Mouse (Mus musculus): ENCODE results near the gene Sema5b. TPM values are rescaled to one million over a fixed set of nuclear protein-coding genes. Genes with fewer than 3 reads are reported as not detected.

Sema5b gene
- total and polyA plus RNA-seq, 2 experiments from 2014 or later = 12.8 to 30.1 TPM

DNA sequence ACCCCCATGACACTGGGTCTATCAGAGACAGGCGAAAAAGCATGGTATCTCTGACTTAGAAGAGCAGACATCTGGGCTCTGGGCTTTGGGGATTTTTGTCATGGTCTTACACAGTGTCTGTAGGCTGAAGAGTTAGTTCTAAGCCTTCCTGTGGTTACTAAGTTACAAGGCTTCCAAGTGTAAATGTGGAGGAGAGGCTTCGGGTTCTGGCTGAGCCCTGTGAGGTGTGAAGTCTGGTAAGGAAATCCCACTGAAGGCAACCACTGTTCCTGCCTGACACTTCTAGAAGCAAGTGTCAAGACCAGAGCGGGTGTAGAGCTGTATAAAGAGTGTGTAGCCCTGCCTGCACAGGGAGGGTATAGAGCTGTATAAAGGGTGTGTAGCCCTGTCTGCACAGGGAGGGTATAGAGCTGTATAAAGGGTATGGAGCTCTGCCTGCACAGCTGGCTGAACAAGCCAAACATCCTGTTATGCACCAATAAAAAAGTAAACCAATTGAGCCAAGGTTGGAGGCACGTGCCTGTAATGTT lies 42.7 kb downstream of the Sema5b start:
- Histone ChIP-seq H3K27ac (ENCODE audit: low read depth, low read length) (no peak overlapping the region), H3K9me3 (ENCODE audit: low read length) (no peaks in the 10 kb centered on the region), H3K4me3 (ENCODE audit: low read depth, low read length) (no peak overlapping the region), H3K9ac (no peak overlapping the region), H3K4me1 (ENCODE audit: insufficient read depth) (peaks cover 23% of the 10 kb centered on the region), H3K36me3 (ENCODE audit: insufficient read depth) (no peaks in the 10 kb centered on the region), H3K4me2 (ENCODE audit: low read depth) (no peak overlapping the region), H3K27me3 (ENCODE audit: insufficient read depth, low read length) (no peaks in the 10 kb centered on the region)
- DNase-seq (no peak), ATAC-seq (no peak)
- WGBS = 71% methylated on average over 4 of the region's 4 CpGs
- TF ChIP-seq CTCF (IDR thresholded peaks at IDR 0.05; ENCODE audit: low read depth) = no peak

DNA sequence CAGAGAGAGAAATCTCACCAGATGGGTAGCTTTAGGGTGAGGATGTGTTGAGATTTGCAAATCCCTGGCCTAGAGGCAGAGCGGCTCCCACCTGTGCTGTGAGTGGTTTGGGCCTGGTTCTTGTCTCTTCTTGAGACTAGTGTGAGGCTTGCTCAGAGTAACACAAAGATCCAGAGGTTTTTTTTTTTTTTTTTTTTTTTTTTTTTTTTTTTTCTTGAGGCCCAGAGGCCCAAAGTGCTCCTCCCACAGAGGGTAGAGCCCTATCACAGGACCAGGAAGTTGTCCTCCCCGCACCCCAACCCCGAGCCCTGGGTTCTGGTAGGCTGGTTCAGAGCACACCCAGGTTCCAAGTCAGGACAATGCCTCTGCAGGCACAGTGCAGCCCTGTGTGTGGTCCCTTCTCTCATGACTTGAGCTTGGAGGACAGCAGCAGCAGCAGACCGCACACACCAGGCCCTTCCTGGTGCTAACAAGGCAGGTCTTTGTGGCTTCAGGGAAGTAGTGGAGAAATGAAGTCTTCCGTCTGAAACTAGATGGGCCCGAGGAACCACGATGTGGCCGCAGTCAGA lies 44.3 kb downstream of the Sema5b start:
- Histone ChIP-seq H3K4me2 (ENCODE audit: low read depth) (no peak overlapping the region), H3K9ac (no peak overlapping the region), H3K36me3 (ENCODE audit: insufficient read depth) (no peaks in the 10 kb centered on the region), H3K27me3 (ENCODE audit: insufficient read depth, low read length) (no peaks in the 10 kb centered on the region), H3K4me3 (ENCODE audit: low read depth, low read length) (no peak overlapping the region), H3K9me3 (ENCODE audit: low read length) (no peaks in the 10 kb centered on the region), H3K4me1 (ENCODE audit: insufficient read depth) (peaks cover 28% of the 10 kb centered on the region), H3K27ac (ENCODE audit: low read depth, low read length) (peak overlapping the region; percentile 35)
- TF ChIP-seq CTCF (IDR thresholded peaks at IDR 0.05; ENCODE audit: low read depth) = no peak
- ATAC-seq (peak; percentile 62), DNase-seq (no peak)
- WGBS = 57% methylated on average over 8 of the region's 8 CpGs

DNA sequence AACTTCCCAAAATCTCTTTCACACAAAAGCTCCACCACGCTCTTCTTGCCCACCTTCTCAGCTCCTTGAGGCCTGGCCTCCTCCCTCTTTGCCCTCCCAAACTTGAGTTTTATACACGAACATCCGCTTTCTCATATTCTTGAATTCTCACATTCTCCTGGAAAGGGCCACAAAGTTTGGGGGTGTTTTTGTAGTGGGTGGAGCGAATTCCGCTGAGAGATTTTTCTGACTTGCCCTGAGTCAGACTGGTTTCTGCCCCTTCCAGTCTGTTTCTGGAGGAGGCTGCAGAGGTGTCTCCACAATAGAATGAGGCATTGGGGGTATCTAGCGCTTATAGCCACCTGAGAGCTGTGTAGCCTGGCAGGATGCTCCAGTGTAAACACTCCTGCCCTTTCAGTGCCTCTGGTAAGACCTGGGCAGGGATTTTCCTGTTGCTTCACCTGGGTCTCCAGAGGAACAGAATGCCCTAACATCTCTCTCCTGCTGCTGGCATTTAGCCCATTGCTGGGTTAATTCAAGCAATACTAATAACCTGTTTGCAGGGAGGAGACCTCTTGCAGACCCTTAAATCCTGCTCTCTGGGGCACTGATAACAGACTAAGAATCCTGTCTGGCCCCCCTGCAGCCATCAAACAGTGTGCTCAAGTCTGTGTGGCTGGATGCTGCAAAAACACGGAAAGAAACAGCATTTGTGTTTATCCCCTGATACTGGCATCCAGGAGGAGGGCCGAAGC lies 46.3 kb downstream of the Sema5b start:
- no peaks in the 10 kb centered on the region for H3K36me3 ChIP-seq (ENCODE audit: insufficient read depth)
- TF ChIP-seq CTCF (IDR thresholded peaks at IDR 0.05; ENCODE audit: low read depth) = no peak
- ATAC-seq (no peak), DNase-seq (no peak)
- H3K27ac ChIP-seq (ENCODE audit: low read depth, low read length) = peak overlapping the region; percentile 57; the same call in 1 of the 2 replicates
- peaks cover 29% of the 10 kb centered on the region for H3K4me1 ChIP-seq (ENCODE audit: insufficient read depth)
- H3K4me3 ChIP-seq (ENCODE audit: low read depth, low read length) = peak overlapping the region; percentile 19; the same call in 1 of the 2 replicates
- WGBS = 41% methylated on average over 8 of the region's 8 CpGs
- H3K4me2 ChIP-seq (ENCODE audit: low read depth) = peak overlapping the region; percentile 47
- no peaks in the 10 kb centered on the region for H3K27me3 ChIP-seq (ENCODE audit: insufficient read depth, low read length)
- no peaks in the 10 kb centered on the region for H3K9me3 ChIP-seq (ENCODE audit: low read length)
- H3K9ac ChIP-seq = peak overlapping the region; percentile 25; the same call in 1 of the 2 replicates

DNA sequence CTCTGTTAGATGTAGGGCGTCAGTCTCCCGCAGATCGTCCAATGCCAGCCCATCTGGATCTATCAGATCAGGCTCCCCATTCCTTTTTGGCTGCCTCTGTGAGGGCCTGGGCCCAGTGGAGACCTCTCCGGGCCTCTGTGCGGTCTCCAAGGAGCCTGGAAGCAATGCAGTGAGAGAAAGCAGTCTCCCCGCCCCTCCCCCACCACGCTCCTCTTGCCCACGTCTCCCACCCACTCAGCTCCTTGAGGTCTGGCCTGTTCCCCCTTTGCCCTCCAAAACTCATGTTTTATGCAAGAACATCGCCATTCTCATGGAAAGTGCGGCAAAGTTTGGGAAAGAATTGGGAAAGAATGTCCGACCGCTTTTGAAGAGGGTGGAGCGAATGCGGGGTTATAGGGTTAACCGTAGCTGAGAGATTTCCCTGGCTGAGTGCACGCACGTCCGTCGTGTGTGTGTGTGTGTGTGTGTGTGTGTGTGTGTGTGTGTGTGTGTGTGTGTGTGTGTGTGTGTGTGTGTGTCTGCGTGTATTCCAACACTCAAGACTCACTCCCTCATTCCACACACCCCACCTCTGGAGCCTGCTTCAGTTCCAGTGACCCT lies 47.0 kb downstream of the Sema5b start:
- H3K27me3 ChIP-seq (ENCODE audit: insufficient read depth, low read length) = no peaks in the 10 kb centered on the region
- no peaks in the 10 kb centered on the region for H3K9me3 ChIP-seq (ENCODE audit: low read length)
- peak overlapping the region; percentile 57; the same call in 1 of the 2 replicates for H3K27ac ChIP-seq (ENCODE audit: low read depth, low read length)
- TF ChIP-seq CTCF (IDR thresholded peaks at IDR 0.05; ENCODE audit: low read depth) = no peak
- no peaks in the 10 kb centered on the region for H3K36me3 ChIP-seq (ENCODE audit: insufficient read depth)
- peaks cover 34% of the 10 kb centered on the region for H3K4me1 ChIP-seq (ENCODE audit: insufficient read depth)
- WGBS = 4% methylated on average over 20 of the region's 20 CpGs
- peak overlapping the region; percentile 25; the same call in 1 of the 2 replicates for H3K9ac ChIP-seq
- peak overlapping the region; percentile 47 for H3K4me2 ChIP-seq (ENCODE audit: low read depth)
- DNase-seq = peak; percentile 72
- peak overlapping the region; percentile 19 for H3K4me3 ChIP-seq (ENCODE audit: low read depth, low read length)
- ATAC-seq = peak; percentile 47

DNA sequence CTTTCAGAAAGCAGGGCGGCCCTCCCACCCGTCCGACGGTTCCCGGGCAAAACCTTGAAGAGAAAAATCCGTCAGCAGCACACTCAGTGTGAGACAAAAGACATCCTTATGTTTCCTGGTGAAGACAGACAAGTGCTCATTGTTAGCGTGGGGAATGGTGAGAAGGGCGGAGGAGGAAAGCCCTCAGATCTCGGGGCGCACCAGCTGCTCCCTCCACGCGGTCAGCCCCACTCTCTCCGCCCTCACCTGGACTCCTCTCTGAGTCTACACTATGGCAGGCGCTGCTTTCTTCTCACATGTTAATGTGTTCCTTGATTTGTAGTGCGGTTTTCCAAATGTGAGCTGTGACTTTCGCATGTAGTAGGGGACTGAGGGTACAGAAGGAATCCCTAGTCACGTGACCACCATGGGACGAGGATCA lies 47.8 kb downstream of the Sema5b start:
- no peak for DNase-seq
- no peak for ATAC-seq
- peak overlapping the region; percentile 23; the same call in 1 of the 2 replicates for H3K4me2 ChIP-seq (ENCODE audit: low read depth)
- no peak overlapping the region for H3K4me3 ChIP-seq (ENCODE audit: low read depth, low read length)
- TF ChIP-seq CTCF (IDR thresholded peaks at IDR 0.05; ENCODE audit: low read depth) = no peak
- no peak overlapping the region for H3K27ac ChIP-seq (ENCODE audit: low read depth, low read length)
- peaks cover 34% of the 10 kb centered on the region for H3K4me1 ChIP-seq (ENCODE audit: insufficient read depth)
- peak overlapping the region; percentile 35; the same call in 1 of the 2 replicates for H3K9ac ChIP-seq
- no peaks in the 10 kb centered on the region for H3K36me3 ChIP-seq (ENCODE audit: insufficient read depth)
- no peaks in the 10 kb centered on the region for H3K27me3 ChIP-seq (ENCODE audit: insufficient read depth, low read length)
- H3K9me3 ChIP-seq (ENCODE audit: low read length) = no peaks in the 10 kb centered on the region
- whole genome bisulfite sequencing = 11% methylated on average over 18 of the region's 18 CpGs

DNA sequence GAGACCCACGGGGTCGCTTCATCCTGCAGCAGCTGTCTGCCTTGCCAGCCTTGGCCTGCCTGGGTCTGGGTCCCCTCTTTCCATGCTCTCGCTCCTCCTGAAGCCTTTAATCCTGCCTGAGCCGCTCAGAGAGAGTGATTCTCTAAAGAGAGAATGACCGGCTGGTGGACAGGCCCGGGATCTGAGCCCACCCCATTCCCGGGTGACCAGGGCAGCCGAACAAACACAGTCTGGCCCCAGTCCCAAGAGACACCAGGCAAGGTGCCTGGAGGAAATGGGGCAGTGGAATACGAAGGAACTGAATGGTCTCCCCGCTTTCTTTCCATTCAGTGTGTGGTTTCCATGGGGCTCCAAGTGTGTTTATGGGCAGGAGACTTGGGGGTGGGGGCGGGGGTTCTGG lies 50.8 kb downstream of the Sema5b start:
- Histone ChIP-seq H3K4me3 (ENCODE audit: low read depth, low read length) (no peak overlapping the region), H3K27me3 (ENCODE audit: insufficient read depth, low read length) (no peaks in the 10 kb centered on the region), H3K9me3 (ENCODE audit: low read length) (no peaks in the 10 kb centered on the region), H3K9ac (no peak overlapping the region), H3K27ac (ENCODE audit: low read depth, low read length) (peak overlapping the region; percentile 57; the same call in 1 of the 2 replicates), H3K4me2 (ENCODE audit: low read depth) (no peak overlapping the region), H3K4me1 (ENCODE audit: insufficient read depth) (peaks cover 33% of the 10 kb centered on the region), H3K36me3 (ENCODE audit: insufficient read depth) (no peaks in the 10 kb centered on the region)
- 6% methylated on average over 11 of the region's 11 CpGs for WGBS
- DNase-seq = peak; percentile 74
- no peak for TF ChIP-seq CTCF (IDR thresholded peaks at IDR 0.05; ENCODE audit: low read depth)
- peak; percentile 57 for ATAC-seq
